ENCODE assay signal across 8 mouse cellular contexts in genomic region chr19:57313891-57314345, GRCm38 (mm10). TPM values are rescaled to one million over a fixed set of nuclear protein-coding genes. Genes with fewer than 3 reads are reported as not detected.
DNase-seq lines count a peak whose midpoint lies in the region; ATAC-seq and TF ChIP-seq lines count a peak whose summit lies in the region.
"Had no signal": no experiment of that assay in that cellular context is flagged by ENCODE, and none has a peak within 500 bp of the region (broad histone marks: within the 10 kb centered on the region; RNA-seq: fewer than 3 reads in every experiment).

No protein-coding gene starts in this region.

- no peak for ATAC-seq in hindbrain, embryonic 11.5 days (ENCODE audit: low FRiP score)
- no peak for ATAC-seq in midbrain, embryonic 14.5 days (ENCODE audit: low FRiP score, low TSS enrichment)
- ATAC-seq in megakaryocyte progenitor cell, adult 5-6 weeks (replicated peaks; ENCODE audit: poor library complexity) = no peak

- peak; percentile 33 to 49 for DNase-seq in layer of hippocampus, adult 18-20 months (ENCODE audit: low spot score in 2 of 2)
- DNase-seq in layer of hippocampus, adult 9-11 months = no peak
- no peak for DNase-seq in hindbrain, embryonic 11.5 days (ENCODE audit: low spot score)
- peak; percentile 37 for DNase-seq in midbrain, embryonic 14.5 days
- DNase-seq in cerebellum, adult 18-20 months = no peak

- 74% methylated on average over 3 of the region's 3 CpGs for WGBS in hindbrain, embryonic 11.5 days
- WGBS in midbrain, embryonic 14.5 days = 50% methylated on average over 3 of the region's 3 CpGs

- no peak for TF ChIP-seq CTCF in cortical plate, adult 2 months (IDR thresholded peaks at IDR 0.05; ENCODE audit: extremely low read depth, insufficient read depth, low read length)

- H3K4me1 ChIP-seq in cortical plate, adult 2 months (ENCODE audit: control insufficient read depth, insufficient read depth, low read length) = peaks cover 4% of the 10 kb centered on the region; the same call in 1 of the 2 replicates
- H3K4me1 ChIP-seq in hindbrain, embryonic 11.5 days (replicated peaks; ENCODE audit: control insufficient read depth, insufficient read depth, low read length) = 0 out of 2 replicates have a peak, but pooled peaks cover 6% of the 10 kb centered on the region
- peaks cover 19% of the 10 kb centered on the region; the same call in 1 of the 2 replicates for H3K4me1 ChIP-seq in midbrain, embryonic 14.5 days (ENCODE audit: control insufficient read depth, insufficient read depth, low read length)

- peak overlapping the region; percentile 97; the same call in 1 of the 2 replicates for H3K27ac ChIP-seq in cortical plate, adult 2 months (ENCODE audit: insufficient read depth, low read length)
- H3K27ac ChIP-seq in hindbrain, embryonic 11.5 days (ENCODE audit: low read depth, low read length) = no peak overlapping the region
- H3K27ac ChIP-seq in midbrain, embryonic 14.5 days (replicated peaks; ENCODE audit: low read depth, low read length) = peak overlapping the region; percentile 89
- H3K27ac ChIP-seq: macrophage had no signal

- no peak for TF ChIP-seq POLR2A in cortical plate, adult 2 months (IDR thresholded peaks at IDR 0.05; ENCODE audit: extremely low read depth, insufficient read depth, low read length)

- no peaks in the 10 kb centered on the region for H3K36me3 ChIP-seq in hindbrain, embryonic 11.5 days (ENCODE audit: control insufficient read depth, insufficient read depth, low read length)
- no peaks in the 10 kb centered on the region for H3K36me3 ChIP-seq in midbrain, embryonic 14.5 days (ENCODE audit: control insufficient read depth, insufficient read depth, low read length)

- peaks cover 14% of the 10 kb centered on the region for H3K27me3 ChIP-seq in hindbrain, embryonic 11.5 days (ENCODE audit: control insufficient read depth, insufficient read depth, low read length)
- H3K27me3 ChIP-seq in midbrain, embryonic 14.5 days (ENCODE audit: control insufficient read depth, insufficient read depth, low read length) = no peaks in the 10 kb centered on the region

- peak overlapping the region; percentile 99; the same call in 1 of the 2 replicates for H3K4me2 ChIP-seq in hindbrain, embryonic 11.5 days (replicated peaks; ENCODE audit: low read depth, low read length)
- H3K4me2 ChIP-seq in midbrain, embryonic 14.5 days (ENCODE audit: low read length) = peak overlapping the region; percentile 92

- no peaks in the 10 kb centered on the region for H3K9me3 ChIP-seq in hindbrain, embryonic 11.5 days (ENCODE audit: control insufficient read depth, low read length)
- no peaks in the 10 kb centered on the region for H3K9me3 ChIP-seq in midbrain, embryonic 14.5 days (ENCODE audit: control insufficient read depth, low read length)

- H3K4me3 ChIP-seq in cortical plate, adult 2 months (ENCODE audit: insufficient read depth, low read length) = peak overlapping the region; percentile 94
- peak overlapping the region; percentile 47; the same call in 1 of the 2 replicates for H3K4me3 ChIP-seq in hindbrain, embryonic 11.5 days (ENCODE audit: low read depth, low read length)
- H3K4me3 ChIP-seq in midbrain, embryonic 14.5 days (replicated peaks; ENCODE audit: low read depth, low read length) = peak overlapping the region; percentile 58

- H3K9ac ChIP-seq in hindbrain, embryonic 11.5 days (ENCODE audit: low read depth, low read length) = no peak overlapping the region
- peak overlapping the region; percentile 77 for H3K9ac ChIP-seq in midbrain, embryonic 14.5 days (replicated peaks; ENCODE audit: low read length)

RNA-seq across cellular contexts. Expression of gene Ablim1, which starts 0.8 kb away (rescaled TPM):
- total RNA-seq in layer of hippocampus, adult 18-20 months (2021) = 10 to 100 TPM; 73.4 to 75.7 TPM
- 50.0 and 50.5 TPM in 2 replicates for polyA plus RNA-seq in cortical plate, adult 2 months (2012; rRNA removed)
- 18.3 and 18.6 TPM in 2 replicates for polyA plus RNA-seq in hindbrain, embryonic 11.5 days (2014; fragmentation: Nextera tagmentation; extraction: Ambion mirVana)
- polyA plus RNA-seq in midbrain, embryonic 14.5 days (2014; fragmentation: Nextera tagmentation; extraction: Ambion mirVana) = 44.4 and 52.8 TPM in 2 replicates
- total RNA-seq in megakaryocyte progenitor cell, adult 5-6 weeks (2015) = 6.1 and 7.0 TPM in 2 replicates
- 6.7 and 8.1 TPM in 2 replicates for total RNA-seq in megakaryocyte progenitor cell, adult 5-6 weeks (2017)

RNA-seq across cellular contexts. Expression of gene Fam160b1, which starts 46.6 kb away (rescaled TPM):
- 10 to 100 TPM; 22.7 to 23.4 TPM for total RNA-seq in layer of hippocampus, adult 18-20 months (2021)
- polyA plus RNA-seq in cortical plate, adult 2 months (2012; rRNA removed) = 16.8 and 16.9 TPM in 2 replicates
- 14.2 and 15.4 TPM in 2 replicates for polyA plus RNA-seq in hindbrain, embryonic 11.5 days (2014; fragmentation: Nextera tagmentation; extraction: Ambion mirVana)
- polyA plus RNA-seq in midbrain, embryonic 14.5 days (2014; fragmentation: Nextera tagmentation; extraction: Ambion mirVana) = 16.2 and 18.6 TPM in 2 replicates
- 18.8 and 23.0 TPM in 2 replicates for total RNA-seq in megakaryocyte progenitor cell, adult 5-6 weeks (2015)
- total RNA-seq in megakaryocyte progenitor cell, adult 5-6 weeks (2017) = 12.7 and 13.2 TPM in 2 replicates

Comparison
In these comparisons a context has a peak if more than half of its experiments do, and no peak if none do; other contexts are left out.
1. DNase-seq: peak in layer of hippocampus, adult 18-20 months (2 of 2) and midbrain, embryonic 14.5 days (single experiment); none in layer of hippocampus, adult 9-11 months (single experiment), hindbrain, embryonic 11.5 days (single experiment) and cerebellum, adult 18-20 months (0 of 2).
2. Peak in every context shown above with its lines, with median percentiles within 50 percentile points of each other: H3K4me3 ChIP-seq.